Mouse (Mus musculus) CH12.LX (cell line): ENCODE data around the gene Zp3. TPM values are rescaled to one million over a fixed set of nuclear protein-coding genes. Genes with fewer than 3 reads are reported as not detected.

Experiments used
- DNase-seq: peaks from one replicate; pipeline ENCODE4 v3.0.0-alpha.2; 2013; ENCODE audit errors: extremely low read depth
- H3K27ac ChIP-seq: 2 replicates; pipeline ENCODE4 v1.5.1; 2012; ENCODE audit warnings: low read depth, mild to moderate bottlenecking, control low read depth, moderate library complexity; ENCODE audit not compliant: insufficient read depth
- H3K27me3 ChIP-seq: replicated peaks from 2 replicates; pipeline ENCODE3; 2012; ENCODE audit warnings: inconsistent platforms
- H3K36me3 ChIP-seq, 2 experiments: replicated peaks in 1 of 2; 2 replicates each; pipeline versions ENCODE3 to v1.6.1; 2012; ENCODE audit warnings: inconsistent platforms in 1 of 2, low read length in 1 of 2, mild to moderate bottlenecking in 1 of 2, mixed read lengths in 1 of 2, moderate library complexity in 1 of 2; ENCODE audit not compliant: control insufficient read depth in 1 of 2, insufficient read depth in 1 of 2
- H3K4me1 ChIP-seq, 2 experiments: 2 replicates each; pipeline ENCODE4 v1.6.1; 2012; ENCODE audit warnings: inconsistent platforms in 1 of 2, moderate library complexity in 1 of 2; ENCODE audit not compliant: insufficient read depth in 2 of 2, control insufficient read depth in 1 of 2
- H3K4me2 ChIP-seq: 2 replicates; pipeline ENCODE4 v1.6.1; 2012; ENCODE audit warnings: low read depth, mild to moderate bottlenecking, control low read depth; ENCODE audit not compliant: poor library complexity, insufficient read depth, severe bottlenecking
- H3K4me3 ChIP-seq, 3 experiments: fragments of 150-350 bp in 1 of 3; sonication (generic) in 1 of 3; replicated peaks in 1 of 3; 2 replicates each; pipeline versions ENCODE3 to v1.5.1; 2011 to 2012; ENCODE audit warnings: low read depth in 2 of 3, low read length in 2 of 3, mild to moderate bottlenecking in 2 of 3, moderate library complexity in 2 of 3, control low read depth in 1 of 3, improper control_type of control experiment in 1 of 3, inconsistent platforms in 1 of 3, mixed read lengths in 1 of 3; ENCODE audit not compliant: poor library complexity in 1 of 3
- H3K79me2 ChIP-seq: replicated peaks from 2 replicates; pipeline ENCODE4 v1.6.1; 2012; ENCODE audit warnings: mild to moderate bottlenecking, moderate library complexity; ENCODE audit not compliant: control insufficient read depth, poor library complexity, insufficient read depth, severe bottlenecking; ENCODE audit errors: extremely low read depth
- H3K9ac ChIP-seq: 2 replicates; pipeline ENCODE4 v1.6.1; 2012; ENCODE audit warnings: low read depth, mild to moderate bottlenecking, control low read depth, moderate library complexity; ENCODE audit not compliant: insufficient read depth
- H3K9me3 ChIP-seq: replicated peaks from 2 replicates; pipeline ENCODE3; 2012; ENCODE audit warnings: low read length, inconsistent platforms, mixed read lengths
- CTCF ChIP-seq, 2 experiments: IDR thresholded peaks in 1 of 2; conservative IDR thresholded peaks in 1 of 2; 2 replicates each; pipeline ENCODE4 v1.5.1; 2011 to 2012; ENCODE audit warnings: low read depth in 2 of 2, low read length in 2 of 2, improper control_type of control experiment in 1 of 2, inconsistent platforms in 1 of 2, mild to moderate bottlenecking in 1 of 2, moderate library complexity in 1 of 2
- E2F4 ChIP-seq: IDR thresholded peaks from 2 replicates; pipeline ENCODE4 v1.6.1; 2011; ENCODE audit warnings: low read depth, low read length, improper control_type of control experiment; ENCODE audit not compliant: insufficient replicate concordance
- ELF1 ChIP-seq: IDR thresholded peaks from 2 replicates; pipeline ENCODE4 v1.6.1; 2014; ENCODE audit warnings: low read depth, mild to moderate bottlenecking, inconsistent platforms, low read length, improper control_type of control experiment
- EP300 ChIP-seq: IDR thresholded peaks from 2 replicates; pipeline ENCODE4 v1.6.1; 2011; ENCODE audit warnings: low read length, improper control_type of control experiment
- ETS1 ChIP-seq: conservative IDR thresholded peaks from 2 replicates; pipeline ENCODE4 v1.6.1; 2012; ENCODE audit warnings: low read depth, mild to moderate bottlenecking, inconsistent platforms, low read length, improper control_type of control experiment, moderate library complexity
- GABPA ChIP-seq: IDR thresholded peaks from 2 replicates; pipeline ENCODE4 v1.6.1; 2012; ENCODE audit warnings: low read depth, low read length, improper control_type of control experiment, inconsistent platforms; ENCODE audit not compliant: insufficient replicate concordance
- HCFC1 ChIP-seq: IDR thresholded peaks from 2 replicates; pipeline ENCODE4 v1.6.1; 2012; ENCODE audit warnings: low read depth, mild to moderate bottlenecking, inconsistent platforms, low read length, improper control_type of control experiment
- IRF4 ChIP-seq: IDR thresholded peaks from 2 replicates; pipeline ENCODE4 v1.6.1; 2014; ENCODE audit warnings: low read depth, mild to moderate bottlenecking, inconsistent platforms, low read length, improper control_type of control experiment
- JUN ChIP-seq: IDR thresholded peaks from 2 replicates; pipeline ENCODE4 v1.6.1; 2011; ENCODE audit warnings: low read depth, mild to moderate bottlenecking, low read length, improper control_type of control experiment, moderate library complexity; ENCODE audit not compliant: insufficient read depth
- KAT2A ChIP-seq: IDR thresholded peaks from 2 replicates; pipeline ENCODE4 v1.6.1; 2012; ENCODE audit warnings: low read length, improper control_type of control experiment, inconsistent platforms; ENCODE audit not compliant: insufficient replicate concordance
- MAFK ChIP-seq: IDR thresholded peaks from 2 replicates; pipeline ENCODE4 v1.6.1; 2011; ENCODE audit warnings: low read length, improper control_type of control experiment; ENCODE audit not compliant: insufficient replicate concordance
- MAX ChIP-seq: IDR thresholded peaks from 2 replicates; pipeline ENCODE4 v1.6.1; 2011; ENCODE audit warnings: low read length, improper control_type of control experiment
- MAZ ChIP-seq: IDR thresholded peaks from 2 replicates; pipeline ENCODE4 v1.6.1; 2012; ENCODE audit warnings: low read depth, mild to moderate bottlenecking, inconsistent platforms, low read length, improper control_type of control experiment, moderate library complexity
- MEF2A ChIP-seq: IDR thresholded peaks from 2 replicates; pipeline ENCODE4 v1.6.1; 2014; ENCODE audit warnings: low read depth, mild to moderate bottlenecking, inconsistent platforms, low read length, improper control_type of control experiment, borderline replicate concordance
- MXI1 ChIP-seq: IDR thresholded peaks from 2 replicates; pipeline ENCODE4 v1.6.1; 2011; ENCODE audit warnings: mild to moderate bottlenecking, low read depth, low read length, improper control_type of control experiment
- MYC ChIP-seq: IDR thresholded peaks from 2 replicates; pipeline ENCODE4 v1.6.1; 2011; ENCODE audit warnings: low read depth, mild to moderate bottlenecking, improper control_type of control experiment, low read length
- NELFE ChIP-seq: IDR thresholded peaks from 2 replicates; pipeline ENCODE4 v1.6.1; 2011; ENCODE audit warnings: low read depth, low read length, improper control_type of control experiment
- NRF1 ChIP-seq: IDR thresholded peaks from 2 replicates; pipeline ENCODE4 v1.6.1; 2014; ENCODE audit warnings: low read depth, mild to moderate bottlenecking, inconsistent platforms, low read length, improper control_type of control experiment, moderate library complexity
- PAX5 ChIP-seq: IDR thresholded peaks from 2 replicates; pipeline ENCODE4 v1.6.1; 2012; ENCODE audit warnings: low read length, inconsistent platforms, mixed read lengths
- POLR2A ChIP-seq: IDR thresholded peaks from 2 replicates; pipeline ENCODE4 v1.6.1; 2011; ENCODE audit warnings: low read depth, mild to moderate bottlenecking, improper control_type of control experiment, low read length
- POLR2AphosphoS2 ChIP-seq: IDR thresholded peaks from 2 replicates; pipeline ENCODE4 v1.6.1; 2011; ENCODE audit warnings: low read depth, low read length, improper control_type of control experiment
- RAD21 ChIP-seq: IDR thresholded peaks from 2 replicates; pipeline ENCODE4 v1.6.1; 2011; ENCODE audit warnings: low read depth, mild to moderate bottlenecking, low read length, improper control_type of control experiment, moderate library complexity
- RCOR1 ChIP-seq: conservative IDR thresholded peaks from 2 replicates; pipeline ENCODE4 v1.6.1; 2012; ENCODE audit warnings: low read depth, mild to moderate bottlenecking, inconsistent platforms, low read length, improper control_type of control experiment
- SIN3A ChIP-seq: IDR thresholded peaks from 2 replicates; pipeline ENCODE4 v1.6.1; 2012; ENCODE audit warnings: low read length, improper control_type of control experiment, inconsistent platforms
- SMC3 ChIP-seq: IDR thresholded peaks from 2 replicates; pipeline ENCODE4 v1.6.1; 2011; ENCODE audit warnings: low read depth, low read length, improper control_type of control experiment
- TBP ChIP-seq: conservative IDR thresholded peaks from 2 replicates; pipeline ENCODE4 v1.6.1; 2011; ENCODE audit warnings: low read depth, low read length, improper control_type of control experiment
- TCF12 ChIP-seq: IDR thresholded peaks from 2 replicates; pipeline ENCODE4 v1.6.1; 2014; ENCODE audit warnings: low read depth, mild to moderate bottlenecking, inconsistent platforms, low read length, improper control_type of control experiment
- UBTF ChIP-seq: IDR thresholded peaks from 2 replicates; pipeline ENCODE4 v1.6.1; 2012; ENCODE audit warnings: low read depth, mild to moderate bottlenecking, inconsistent platforms, low read length, improper control_type of control experiment, moderate library complexity
- USF1 ChIP-seq: IDR thresholded peaks from 2 replicates; pipeline ENCODE4 v1.6.1; 2014; ENCODE audit warnings: low read depth, mild to moderate bottlenecking, inconsistent platforms, low read length, improper control_type of control experiment
- USF2 ChIP-seq: conservative IDR thresholded peaks from 2 replicates; pipeline ENCODE4 v1.6.1; 2011; ENCODE audit warnings: low read depth, low read length, improper control_type of control experiment
- ZC3H11A ChIP-seq: IDR thresholded peaks from 2 replicates; pipeline ENCODE4 v1.6.1; 2012; ENCODE audit warnings: low read depth, mild to moderate bottlenecking, inconsistent platforms, low read length, improper control_type of control experiment
- ZKSCAN1 ChIP-seq: IDR thresholded peaks from 2 replicates; pipeline ENCODE4 v1.6.1; 2012; ENCODE audit warnings: low read depth, inconsistent platforms, low read length, improper control_type of control experiment, borderline replicate concordance
- ZMIZ1 ChIP-seq: IDR thresholded peaks from 2 replicates; pipeline ENCODE4 v1.6.1; 2012; ENCODE audit warnings: low read depth, mild to moderate bottlenecking, inconsistent platforms, low read length, improper control_type of control experiment
- ZNF384 ChIP-seq: IDR thresholded peaks from 2 replicates; pipeline ENCODE4 v1.6.1; 2012; ENCODE audit warnings: low read depth, low read length, improper control_type of control experiment, inconsistent platforms
- dilution Hi-C: fragments of 300-500 bp; cut with MboI; formaldehyde crosslinking; loops from 2 replicates; pipeline ENCODE4 v1.14.3; 2020; ENCODE audit warnings: low sequenced_read_pairs; ENCODE audit not compliant: extremely low pct_unique_long_range_greater_than_20kb, extremely low pct_ligation_motif_present
- in situ Hi-C: fragments of 300-500 bp; cut with MboI; formaldehyde crosslinking; loops from 3 replicates; pipeline ENCODE4 v1.14.3; 2019; ENCODE audit warnings: low sequenced_read_pairs, low pct_ligation_motif_present, low pct_unique_long_range_greater_than_20kb, mixed read lengths
- polyA plus RNA-seq: library from polyadenylated mRNA; unstranded; fragments of >175 nt; gene quantifications from 2 replicates; pipeline ENCODE4 v1.2.1, GENCODE M21; 2012; ENCODE audit warnings: low read depth; ENCODE audit not compliant: insufficient read length
- total RNA-seq, 2 experiments: library from RNA; depleted of rRNA; stranded (reverse); fragments of 300-350 nt in 1 of 2; fragments of >200 nt in 1 of 2; gene quantifications; 2 replicates each; pipeline ENCODE4 v1.2.3; 2012 to 2014

Zp3 gene
- total and polyA plus RNA-seq, 3 experiments = 0.13 TPM; not detected in 2

- H3K79me2 ChIP-seq = peaks cover 8% of the 10 kb centered on the region; the same call in 1 of the 2 replicates
- H3K36me3 ChIP-seq = peaks cover 22 to 37% of the 10 kb centered on the region in 2 experiments
- in situ Hi-C loops (loop anchor here (5.0 kb wide), 1 partner anchor 32 kb away; no protein-coding TSS in a partner anchor), dilution Hi-C loops (no loop called here)
- peak; percentile 31; the same call in 1 of the 2 replicates for TF ChIP-seq MXI1
- no peak for TF ChIP-seq ETS1
- peak; percentile 96 for TF ChIP-seq NELFE
- peak; percentile 84; the same call in 1 of the 2 replicates for TF ChIP-seq POLR2AphosphoS2
- TF ChIP-seq E2F4 = no peak
- TF ChIP-seq EP300 = no peak
- no peak for TF ChIP-seq ZNF384
- peak in 1 of 2 experiments; percentile 27; a peak in 1 of 4 replicates for TF ChIP-seq CTCF (conservative IDR thresholded peaks at IDR 0.05 in 1 of 2, IDR thresholded peaks at IDR 0.05 in 1 of 2; ENCODE audit: low read depth in 2 of 2, low read length in 2 of 2)
- peak; percentile 65 for TF ChIP-seq ELF1
- TF ChIP-seq POLR2A = peak; percentile 97
- peak; percentile 85 for TF ChIP-seq TBP
- no peak for TF ChIP-seq USF2
- peak; percentile 69; the same call in 1 of the 2 replicates for TF ChIP-seq ZMIZ1
- TF ChIP-seq MYC = 0 out of 2 replicates have a peak, but pooled peaks have one; percentile 57
- peak; percentile 92 for TF ChIP-seq TCF12
- TF ChIP-seq RCOR1 = no peak
- TF ChIP-seq IRF4 = peak; percentile 57; the same call in 1 of the 2 replicates
- TF ChIP-seq KAT2A = peak; percentile 97; the same call in 1 of the 2 replicates
- no peak for TF ChIP-seq ZKSCAN1
- TF ChIP-seq RAD21 = no peak; the same call in 1 of the 2 replicates
- TF ChIP-seq ZC3H11A = no peak
- no peak for TF ChIP-seq JUN
- TF ChIP-seq PAX5 = no peak
- TF ChIP-seq GABPA = peak; percentile 76; the same call in 1 of the 2 replicates
- no peak for TF ChIP-seq USF1
- peak; percentile 51; the same call in 1 of the 2 replicates for TF ChIP-seq MAX
- TF ChIP-seq NRF1 = peak; percentile 95
- TF ChIP-seq HCFC1 = peak; percentile 99
- TF ChIP-seq MEF2A = peak; percentile 47; the same call in 1 of the 2 replicates
- TF ChIP-seq SIN3A = peak; percentile 78
- TF ChIP-seq MAFK = no peak
- no peak for TF ChIP-seq SMC3
- 0 out of 2 replicates have a peak, but pooled peaks have one; percentile 54 for TF ChIP-seq UBTF
- TF ChIP-seq MAZ = 0 out of 2 replicates have a peak, but pooled peaks have one; percentile 68
- H3K9me3 ChIP-seq = peaks cover 4% of the 10 kb centered on the region
- H3K9ac ChIP-seq = peak within 1 kb of the TSS; percentile 91
- H3K4me3 ChIP-seq = peak within 1 kb of the TSS; percentile 84 to 89 (median 87)
- peak; percentile 91 for DNase-seq
- H3K4me2 ChIP-seq = peak within 1 kb of the TSS; percentile 72
- H3K4me1 ChIP-seq = peaks cover 13 to 70% of the 10 kb centered on the region in 2 experiments
- no peak within 1 kb of the TSS for H3K27ac ChIP-seq
- H3K27me3 ChIP-seq = no peaks in the 10 kb centered on the region
These were observed 15.1 kb downstream of the Zp3 start, which contains the start of gene Dtx2 for GRCm38 (mm10) chr5:135994725-135995687. TSS of gene Dtx2 (plus strand) at chr5:135994800.
